8 mouse cellular contexts compared by ENCODE assay signal in the genomic region with DNA sequence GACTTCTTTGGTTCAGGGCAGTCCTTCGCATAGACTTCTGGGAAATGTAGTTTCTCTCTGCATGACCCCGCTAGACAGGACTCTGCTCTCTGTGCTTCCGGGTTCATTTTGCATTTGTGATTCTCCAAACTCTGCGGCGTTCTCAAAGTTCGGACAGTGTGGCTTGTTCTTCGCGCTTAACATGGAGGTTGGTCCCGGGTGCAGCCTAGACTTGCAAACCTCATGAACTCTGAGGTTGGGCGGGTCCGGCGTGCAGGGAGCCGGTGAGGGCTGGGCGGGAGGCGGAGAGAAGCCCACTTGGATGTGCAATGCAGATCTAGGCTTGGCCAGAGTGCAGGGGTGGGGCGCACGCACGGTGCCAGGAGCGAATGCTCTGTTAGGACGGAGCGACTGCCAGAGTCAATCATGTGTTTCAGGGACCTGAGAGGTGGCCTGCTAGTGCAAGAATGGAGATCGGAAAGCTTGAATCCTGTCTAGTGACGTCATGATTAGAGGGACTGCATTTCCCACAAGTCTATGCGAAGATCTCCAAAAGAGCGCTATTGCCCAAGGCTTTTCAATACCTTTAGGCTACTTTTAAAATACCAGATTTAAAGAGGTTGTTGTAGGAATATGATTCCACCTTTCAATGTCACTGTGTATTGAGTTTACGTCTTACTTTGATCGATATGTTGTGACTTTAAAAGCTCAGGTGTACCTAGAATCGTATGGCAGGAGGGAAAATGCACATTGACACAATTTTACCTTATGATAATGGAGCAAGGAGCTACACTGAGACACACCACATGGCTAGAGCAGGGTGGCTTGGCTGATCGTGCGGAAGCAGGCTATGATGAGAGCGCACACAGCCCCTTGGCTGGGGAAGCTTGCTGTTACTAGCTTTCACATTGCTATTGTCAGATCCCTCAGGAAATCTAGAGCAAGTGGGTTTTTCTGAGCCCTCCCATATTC. TPM values are rescaled to one million over a fixed set of nuclear protein-coding genes. Genes with fewer than 3 reads are reported as not detected.
DNase-seq lines count a peak whose midpoint lies in the region; ATAC-seq lines count a peak whose summit lies in the region.

A gene (plus strand): TSS at position 31 of the 951 bp plus-strand sequence.

- peak within 1 kb of the TSS; percentile 84 for H3K9ac ChIP-seq in heart, embryonic 13.5 days
- H3K9ac ChIP-seq in liver, embryonic 12.5 days = peak within 1 kb of the TSS; percentile 71
- peak within 1 kb of the TSS; percentile 42; the same call in 1 of the 2 replicates for H3K9ac ChIP-seq in stomach, embryonic 15.5 days

- DNase-seq in CD4-positive, CD25-positive, alpha-beta regulatory T cell, adult 2 months (ENCODE audit: low read depth, low spot score) = peak; percentile 87
- DNase-seq in brain, embryonic 18.5 days (ENCODE audit: low read depth, low spot score) = peak; percentile 79
- peak; percentile 79 for DNase-seq in kidney, postnatal 10 days
- peak; percentile 56 to 58 for DNase-seq in natural killer cell, adult 2 months (ENCODE audit: low spot score in 2 of 2)

- peak within 1 kb of the TSS; percentile 77 for H3K4me2 ChIP-seq in heart, embryonic 13.5 days
- H3K4me2 ChIP-seq in liver, embryonic 12.5 days = peak within 1 kb of the TSS; percentile 73
- peak within 1 kb of the TSS; percentile 74 for H3K4me2 ChIP-seq in stomach, embryonic 15.5 days

- WGBS in heart, embryonic 13.5 days = 3% methylated on average over 31 of the region's 31 CpGs
- 3% methylated on average over 31 of the region's 31 CpGs for WGBS in liver, embryonic 12.5 days (ENCODE audit: insufficient replicate concordance)
- 3% methylated on average over 31 of the region's 31 CpGs for WGBS in stomach, embryonic 15.5 days

- H3K27ac ChIP-seq in heart, embryonic 13.5 days (replicated peaks) = peak within 1 kb of the TSS; percentile 88
- H3K27ac ChIP-seq in liver, embryonic 12.5 days = peak within 1 kb of the TSS; percentile 78
- peak within 1 kb of the TSS; percentile 87 for H3K27ac ChIP-seq in stomach, embryonic 15.5 days

- ATAC-seq in erythroid progenitor cell, adult 5-6 weeks (replicated peaks; ENCODE audit: low FRiP score, poor library complexity, severe bottlenecking) = peak; percentile 91
- peak; percentile 90 for ATAC-seq in heart, embryonic 13.5 days (ENCODE audit: extremely low read depth, insufficient number of reproducible peaks, low FRiP score, low TSS enrichment)
- ATAC-seq in liver, embryonic 12.5 days = peak; percentile 94
- peak; percentile 94 for ATAC-seq in stomach, embryonic 15.5 days (ENCODE audit: insufficient read depth, low FRiP score, low read depth)

- peaks cover 3% of the 10 kb centered on the region for H3K4me1 ChIP-seq in heart, embryonic 13.5 days
- peaks cover 8% of the 10 kb centered on the region; the same call in 1 of the 2 replicates for H3K4me1 ChIP-seq in liver, embryonic 12.5 days
- H3K4me1 ChIP-seq in stomach, embryonic 15.5 days = no peaks in the 10 kb centered on the region

- 0 out of 2 replicates have a peak, but pooled peaks cover 12% of the 10 kb centered on the region for H3K9me3 ChIP-seq in heart, embryonic 13.5 days
- no peaks in the 10 kb centered on the region for H3K9me3 ChIP-seq in liver, embryonic 12.5 days (replicated peaks)
- no peaks in the 10 kb centered on the region for H3K9me3 ChIP-seq in stomach, embryonic 15.5 days

- peaks cover 21% of the 10 kb centered on the region for H3K36me3 ChIP-seq in heart, embryonic 13.5 days
- H3K36me3 ChIP-seq in liver, embryonic 12.5 days = peaks cover 8% of the 10 kb centered on the region
- H3K36me3 ChIP-seq in stomach, embryonic 15.5 days = no peaks in the 10 kb centered on the region

- H3K27me3 ChIP-seq in heart, embryonic 13.5 days (replicated peaks) = no peaks in the 10 kb centered on the region
- H3K27me3 ChIP-seq in liver, embryonic 12.5 days (replicated peaks) = no peaks in the 10 kb centered on the region
- no peaks in the 10 kb centered on the region for H3K27me3 ChIP-seq in stomach, embryonic 15.5 days (replicated peaks)

- peak within 1 kb of the TSS; percentile 88 for H3K4me3 ChIP-seq in heart, embryonic 13.5 days
- peak within 1 kb of the TSS; percentile 82 for H3K4me3 ChIP-seq in liver, embryonic 12.5 days
- peak within 1 kb of the TSS; percentile 68 for H3K4me3 ChIP-seq in stomach, embryonic 15.5 days (replicated peaks)

RNA-seq across cellular contexts. Expression of the gene that starts here (rescaled TPM):
- 1.8 and 11.3 TPM in 2 replicates for total RNA-seq in erythroid progenitor cell, adult 5-6 weeks (2015; ENCODE audit: low replicate concordance)
- total RNA-seq in erythroid progenitor cell, adult 5-6 weeks (2017; ENCODE audit: low replicate concordance) = 2.2 TPM in 1 of 2 replicates, not detected in the other
- 4.0 and 4.1 TPM in 2 replicates for polyA plus RNA-seq in heart, embryonic 13.5 days (2015; fragmentation: Nextera tagmentation; extraction: Ambion mirVana)
- polyA plus RNA-seq in liver, embryonic 12.5 days (2016; fragmentation: Nextera tagmentation; extraction: Ambion mirVana) = 1.6 and 1.8 TPM in 2 replicates
- polyA plus RNA-seq in stomach, embryonic 15.5 days (2015; fragmentation: Nextera tagmentation; extraction: Ambion mirVana) = 6.2 and 7.5 TPM in 2 replicates

Comparison
In these comparisons a context has a peak if more than half of its experiments do, and no peak if none do; other contexts are left out.
1. Peak in every context shown above with its lines: DNase-seq, ATAC-seq, H3K4me3 ChIP-seq and H3K27ac ChIP-seq.